Mouse (Mus musculus): ENCODE results near the gene Il6st. TPM values are rescaled to one million over a fixed set of nuclear protein-coding genes. Genes with fewer than 3 reads are reported as not detected.

The Il6st gene
- total RNA-seq, 2 experiments from 2014 or later, result 85.9 to 91.3 TPM

Other genes starting within 250 kb of the Il6st start
- 1 to 10 TPM; 3.2 to 3.8 TPM for gene Ankrd55, start 175.6 kb upstream of the Il6st start, total RNA-seq (2021)
- under 1 TPM; 0.16 to 0.37 TPM for gene Il31ra, start 130.3 kb downstream of the Il6st start, total RNA-seq (2021)
- gene Ddx4, start 188.4 kb downstream of the Il6st start, total RNA-seq (2021), result 1 to 10 TPM; 1.1 to 1.3 TPM
- gene Slc38a9, start 196.7 kb downstream of the Il6st start, total RNA-seq (2021), result 10 to 100 TPM; 18.9 to 25.8 TPM

All from left cerebral cortex, postnatal 25 days (tissue).